Mouse (Mus musculus) stomach, embryonic 14.5 days (tissue): Measurements from ENCODE around the gene Wnt6. TPM values are rescaled to one million over a fixed set of nuclear protein-coding genes. Genes with fewer than 3 reads are reported as not detected.

Experiments
- ATAC-seq: fragments of 200-750 bp; cut with Nextera tagmentation; 2 replicates; pipeline ENCODE4 v1.8.0; 2017; ENCODE audit warnings: low read depth, moderate TSS enrichment; ENCODE audit not compliant: insufficient number of reproducible peaks, insufficient read depth, low FRiP score
- H3K27ac ChIP-seq: fragments of 300-500 bp; sonication (generic); 2 replicates; pipeline ENCODE4 v1.5.1; 2014; ENCODE audit warnings: mild to moderate bottlenecking, low read length, moderate library complexity, mixed read lengths
- H3K27me3 ChIP-seq: fragments of 300-500 bp; sonication (generic); 2 replicates; pipeline ENCODE4 v1.6.1; 2014; ENCODE audit warnings: low read length, control low read depth, mixed read lengths; ENCODE audit not compliant: control insufficient read depth, insufficient read depth
- H3K36me3 ChIP-seq: fragments of 300-500 bp; sonication (generic); 2 replicates; pipeline ENCODE4 v1.6.1; 2014; ENCODE audit warnings: mild to moderate bottlenecking, control low read depth, low read length, moderate library complexity, mixed read lengths; ENCODE audit not compliant: control insufficient read depth, insufficient read depth
- H3K4me1 ChIP-seq: fragments of 300-500 bp; sonication (generic); 2 replicates; pipeline ENCODE4 v1.6.1; 2014; ENCODE audit warnings: low read length, control low read depth, mixed read lengths; ENCODE audit not compliant: control insufficient read depth, insufficient read depth
- H3K4me2 ChIP-seq: fragments of 300-500 bp; sonication (generic); replicated peaks from 2 replicates; pipeline ENCODE4 v1.6.1; 2014; ENCODE audit warnings: low read depth, low read length, control low read depth
- H3K4me3 ChIP-seq: fragments of 300-500 bp; sonication (generic); 2 replicates; pipeline ENCODE4 v1.5.1; 2014; ENCODE audit warnings: low read depth, low read length, control low read depth
- H3K9ac ChIP-seq: fragments of 300-500 bp; sonication (generic); replicated peaks from 2 replicates; pipeline ENCODE4 v1.6.1; 2014; ENCODE audit warnings: low read depth, mild to moderate bottlenecking, control low read depth, low read length, moderate library complexity, mixed read lengths
- H3K9me3 ChIP-seq: fragments of 300-500 bp; sonication (generic); 2 replicates; pipeline ENCODE4 v1.6.1; 2016; ENCODE audit warnings: low read depth, low read length, control low read depth; ENCODE audit not compliant: control insufficient read depth
- WGBS: fragments of 180-500 bp; shearing (Covaris S2); extraction: QIAGEN DNeasy Blood & Tissue Kit; methylation state at CpG from one replicate; pipeline ENCODE4 v1.1.7; 2014; 5-methylcytosine and 5-hydroxymethylcytosine counted together
- polyA plus RNA-seq: library from polyadenylated mRNA; unstranded; fragments of >200 nt; fragmentation: Nextera tagmentation; extraction: Ambion mirVana; gene quantifications from 2 replicates; pipeline ENCODE4 v1.2.1, GENCODE M21; 2014

Gene Wnt6
- polyA plus RNA-seq, 1 experiment from 2014 or later: 0.97 TPM

GRCm38 (mm10) chr1:74782045-74782444 is 10.4 kb downstream of the Wnt6 start:
- Histone ChIP-seq H3K4me1 (peaks cover 4% of the 10 kb centered on the region; the same call in 1 of the 2 replicates), H3K27me3 (peaks cover 69% of the 10 kb centered on the region), H3K36me3 (no peaks in the 10 kb centered on the region), H3K4me2 (no peak overlapping the region), H3K9ac (no peak overlapping the region), H3K27ac (no peak overlapping the region), H3K4me3 (no peak overlapping the region), H3K9me3 (peaks cover 6% of the 10 kb centered on the region; the same call in 1 of the 2 replicates)
- 19% methylated on average over 14 of the region's 14 CpGs for WGBS
- ATAC-seq: no peak

GRCm38 (mm10) chr1:74783554-74783953 is 11.9 kb downstream of the Wnt6 start:
- Histone ChIP-seq H3K27ac (no peak overlapping the region), H3K4me3 (peak overlapping the region; percentile 39; the same call in 1 of the 2 replicates), H3K36me3 (no peaks in the 10 kb centered on the region), H3K9me3 (peaks cover 6% of the 10 kb centered on the region; the same call in 1 of the 2 replicates), H3K4me1 (peaks cover 4% of the 10 kb centered on the region; the same call in 1 of the 2 replicates), H3K4me2 (peak overlapping the region; percentile 78), H3K9ac (no peak overlapping the region), H3K27me3 (peaks cover 77% of the 10 kb centered on the region)
- 5% methylated on average over 13 of the region's 13 CpGs for WGBS
- no peak for ATAC-seq

GRCm38 (mm10) chr1:74784041-74784759 is 12.5 kb downstream of the Wnt6 start:
- Histone ChIP-seq H3K27ac (no peak overlapping the region), H3K9ac (no peak overlapping the region), H3K4me3 (peak overlapping the region; percentile 39), H3K4me1 (peaks cover 4% of the 10 kb centered on the region; the same call in 1 of the 2 replicates), H3K27me3 (peaks cover 81% of the 10 kb centered on the region), H3K36me3 (no peaks in the 10 kb centered on the region), H3K4me2 (peak overlapping the region; percentile 78), H3K9me3 (peaks cover 6% of the 10 kb centered on the region; the same call in 1 of the 2 replicates)
- WGBS: under 1% methylated on average over 67 of the region's 67 CpGs
- ATAC-seq: no peak

GRCm38 (mm10) chr1:74787846-74788245 is 16.2 kb downstream of the Wnt6 start:
- Histone ChIP-seq H3K27me3 (peaks cover 81% of the 10 kb centered on the region), H3K36me3 (no peaks in the 10 kb centered on the region), H3K4me3 (no peak overlapping the region), H3K9ac (no peak overlapping the region), H3K9me3 (peaks cover 6% of the 10 kb centered on the region; the same call in 1 of the 2 replicates), H3K27ac (no peak overlapping the region), H3K4me1 (peaks cover 13% of the 10 kb centered on the region; the same call in 1 of the 2 replicates), H3K4me2 (no peak overlapping the region)
- WGBS: 7% methylated on average over 7 of the region's 7 CpGs
- ATAC-seq: no peak; the same call in 1 of the 2 replicates

GRCm38 (mm10) chr1:74788603-74789176 is 17.0 kb downstream of the Wnt6 start:
- no peak overlapping the region for H3K4me2 ChIP-seq
- H3K9me3 ChIP-seq: peaks cover 6% of the 10 kb centered on the region; the same call in 1 of the 2 replicates
- no peak for ATAC-seq
- no peaks in the 10 kb centered on the region for H3K36me3 ChIP-seq
- peaks cover 81% of the 10 kb centered on the region for H3K27me3 ChIP-seq
- no peak overlapping the region for H3K27ac ChIP-seq
- WGBS: 22% methylated on average over 6 of the region's 6 CpGs
- H3K9ac ChIP-seq: no peak overlapping the region
- H3K4me3 ChIP-seq: no peak overlapping the region
- peaks cover 13% of the 10 kb centered on the region; the same call in 1 of the 2 replicates for H3K4me1 ChIP-seq

- no peak overlapping the region for H3K4me2 ChIP-seq
- no peak overlapping the region for H3K4me3 ChIP-seq
- no peak for ATAC-seq
- peaks cover 17% of the 10 kb centered on the region; the same call in 1 of the 2 replicates for H3K4me1 ChIP-seq
- H3K27me3 ChIP-seq: peaks cover 81% of the 10 kb centered on the region
- 12% methylated on average over 3 of the region's 3 CpGs for WGBS
- H3K9ac ChIP-seq: no peak overlapping the region
- no peak overlapping the region for H3K27ac ChIP-seq
- no peaks in the 10 kb centered on the region for H3K36me3 ChIP-seq
- H3K9me3 ChIP-seq: peaks cover 2% of the 10 kb centered on the region; the same call in 1 of the 2 replicates
Measured at GRCm38 (mm10) chr1:74790095-74790494, 18.4 kb downstream of the Wnt6 start.

- Histone ChIP-seq H3K4me2 (peak within 1 kb of the TSS; percentile 47), H3K4me1 (peaks cover 20% of the 10 kb centered on the region; the same call in 1 of the 2 replicates), H3K27me3 (peaks cover 72% of the 10 kb centered on the region), H3K9me3 (no peaks in the 10 kb centered on the region), H3K27ac (no peak within 1 kb of the TSS), H3K4me3 (peak within 1 kb of the TSS; percentile 26), H3K36me3 (no peaks in the 10 kb centered on the region), H3K9ac (no peak within 1 kb of the TSS)
- no peak for ATAC-seq
- WGBS: 2% methylated on average over 11 of the region's 11 CpGs
Measured at GRCm38 (mm10) chr1:74791249-74791648, 19.6 kb downstream of the Wnt6 start, which contains the start of gene Wnt10a. Gene Wnt10a, plus strand, starts transcription at chr1:74791516.

GRCm38 (mm10) chr1:74792831-74793660 is 21.4 kb downstream of the Wnt6 start:
- Histone ChIP-seq H3K4me3 (no peak overlapping the region), H3K4me1 (peaks cover 24% of the 10 kb centered on the region; the same call in 1 of the 2 replicates), H3K36me3 (no peaks in the 10 kb centered on the region), H3K4me2 (no peak overlapping the region), H3K9me3 (no peaks in the 10 kb centered on the region), H3K9ac (no peak overlapping the region), H3K27ac (no peak overlapping the region), H3K27me3 (peaks cover 67% of the 10 kb centered on the region)
- WGBS: 19% methylated on average over 19 of the region's 19 CpGs
- ATAC-seq: no peak
